Mouse (Mus musculus): ENCODE data around the gene Csnk1g2.
A peak's percentile ranks its signal among the peaks of the same experiment; 100 is the strongest.

The Csnk1g2 gene

DNA sequence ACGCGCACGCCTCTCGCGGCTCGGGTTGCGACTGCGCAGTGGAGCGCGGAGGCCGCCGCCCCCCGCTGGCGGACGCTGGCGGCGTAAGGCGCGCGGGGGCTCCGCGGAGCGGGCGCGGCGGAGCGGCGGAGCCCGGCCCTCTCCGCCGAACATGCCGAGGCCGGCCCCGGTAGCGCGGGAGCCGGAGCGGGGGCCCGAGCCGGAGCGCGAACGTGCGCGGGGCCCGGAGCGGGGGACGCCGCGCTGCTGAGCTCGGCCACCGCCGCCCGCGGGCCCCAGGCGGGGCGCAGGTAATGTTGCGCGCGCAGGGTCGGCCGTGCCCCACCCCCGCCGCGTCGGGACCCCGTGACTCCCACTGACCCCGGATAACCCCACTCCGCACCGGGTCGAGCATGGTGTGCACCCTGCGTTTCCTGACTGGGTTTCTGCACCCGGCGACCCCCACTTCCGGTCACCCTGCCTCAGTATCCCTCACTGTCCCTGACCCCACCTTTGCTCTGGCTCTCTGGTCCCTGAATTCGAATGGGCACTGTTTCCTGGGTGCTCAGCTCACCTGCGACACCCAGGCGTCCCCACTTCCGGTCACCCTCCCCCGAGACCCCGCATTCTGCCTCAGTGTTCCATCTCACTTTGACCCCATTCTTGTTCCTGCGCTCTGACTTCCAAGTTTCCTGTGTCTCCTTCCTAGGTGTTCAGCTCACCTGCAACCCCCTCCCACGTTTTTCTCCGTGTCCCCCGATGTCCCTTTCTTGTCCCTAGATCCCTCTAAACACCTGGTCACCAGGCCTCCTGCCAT lies at the start of gene Csnk1g2:
TSS of gene Csnk1g2 (plus strand) at position 178 of the 796 bp plus-strand sequence.
- DNase-seq (ENCODE audit: low spot score in 2 of 2) = no peak

DNA sequence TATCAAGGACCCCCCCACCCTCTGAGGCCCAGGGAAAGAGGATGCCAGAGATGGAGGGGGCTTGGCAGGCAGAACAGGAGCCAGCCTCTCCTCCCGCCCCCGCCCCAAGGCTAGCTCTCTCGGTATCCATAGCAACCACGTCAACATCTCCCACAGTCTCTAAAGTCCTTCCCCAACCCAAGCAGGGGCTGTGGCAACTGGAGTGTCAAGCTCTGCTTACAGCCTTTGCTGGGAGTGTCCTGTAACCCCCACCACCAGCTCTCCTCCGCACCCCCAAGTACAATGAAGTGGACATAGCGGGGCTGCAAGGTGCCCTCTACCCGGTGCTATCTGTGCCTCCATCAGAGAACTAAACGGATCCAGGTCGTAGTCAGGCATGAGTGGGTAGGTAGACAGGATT lies 48.7 kb upstream of the Csnk1g2 start:
- peak; percentile 67 to 70 for DNase-seq (ENCODE audit: low spot score in 2 of 2)

DNA sequence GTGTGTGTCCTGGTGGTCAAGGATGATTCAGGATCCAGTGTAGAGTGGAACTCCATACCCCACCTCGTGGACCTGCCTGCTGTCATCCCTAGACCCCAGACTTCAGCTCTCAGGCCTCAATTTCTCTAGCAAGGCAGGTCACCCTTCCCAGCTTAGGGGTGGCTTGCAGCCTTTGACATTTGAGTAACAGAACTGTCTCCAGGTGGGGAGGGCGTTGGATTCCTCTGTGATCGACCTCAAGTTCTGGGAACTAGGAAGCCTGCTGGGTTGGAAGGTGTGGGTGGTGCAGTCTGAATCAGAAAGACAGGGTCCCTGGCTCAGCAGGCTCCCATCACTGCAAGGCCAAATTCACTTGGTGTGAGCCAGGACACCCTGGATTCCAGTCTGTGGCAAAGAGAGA lies 47.7 kb upstream of the Csnk1g2 start:
- DNase-seq (ENCODE audit: low spot score in 2 of 2) = no peak

DNA sequence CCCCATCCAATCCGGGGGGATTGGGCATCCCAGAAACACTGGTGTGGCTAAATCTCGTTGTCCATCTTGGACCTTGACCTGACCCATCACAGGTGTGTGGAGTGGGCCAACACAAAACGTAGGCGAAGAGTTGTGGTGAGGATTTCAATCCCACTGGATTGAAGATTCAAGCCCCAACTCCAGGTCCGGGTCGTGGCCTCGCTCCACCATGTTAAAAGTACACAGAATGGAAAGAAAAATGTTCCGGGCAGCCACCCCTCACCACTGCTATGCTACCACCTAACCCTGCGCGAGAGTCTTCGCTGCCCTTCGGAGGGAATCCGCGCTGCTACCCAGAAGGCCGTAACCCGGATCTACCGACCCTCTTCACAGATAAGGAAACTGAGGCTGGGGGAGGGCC lies 46.7 kb upstream of the Csnk1g2 start:
- no peak for DNase-seq (ENCODE audit: low spot score in 2 of 2)

DNA sequence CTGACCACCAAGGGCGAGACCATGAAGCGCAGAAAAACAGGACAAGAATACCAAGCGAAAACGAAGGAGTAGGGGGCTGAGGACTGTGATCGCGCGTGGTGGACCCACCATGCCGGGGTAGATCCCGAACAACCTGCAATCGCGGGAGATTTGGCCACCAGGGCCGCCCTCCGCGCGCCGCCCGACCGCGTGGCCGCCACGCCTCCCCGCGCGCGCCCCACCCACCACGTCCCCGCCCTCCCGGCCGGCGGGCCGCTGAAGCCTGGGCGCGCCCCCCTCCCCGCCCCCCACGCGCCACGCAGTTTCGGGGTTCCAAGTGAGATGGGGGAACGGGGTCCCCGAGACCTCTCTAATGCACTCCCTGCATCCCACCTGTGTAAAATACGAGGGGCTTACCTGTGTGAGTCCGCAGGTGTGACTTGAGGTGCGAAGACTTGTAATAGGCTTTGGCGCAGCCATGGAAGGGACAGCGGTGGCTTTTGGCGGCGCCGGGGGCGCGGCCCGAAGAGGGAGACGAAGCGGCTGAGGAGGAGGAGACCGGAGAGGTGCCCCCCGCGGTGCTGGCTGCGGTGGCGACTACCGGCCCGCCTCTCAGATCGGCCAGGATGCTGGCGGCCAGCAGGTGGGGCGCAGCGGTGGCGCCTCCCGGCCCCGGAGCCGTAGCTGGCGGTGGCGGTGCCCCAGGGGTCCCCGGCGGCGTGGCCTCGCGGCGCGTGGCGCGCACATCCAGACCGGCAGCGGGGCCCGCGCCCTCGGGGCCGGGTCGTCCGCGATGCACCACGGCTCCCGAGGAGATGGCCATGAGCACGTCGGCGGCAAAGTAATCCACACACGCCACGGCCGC lies 46.1 kb upstream of the Csnk1g2 start:
- peak in 1 of 2 experiments; percentile 40 for DNase-seq (ENCODE audit: low spot score in 2 of 2)

DNA sequence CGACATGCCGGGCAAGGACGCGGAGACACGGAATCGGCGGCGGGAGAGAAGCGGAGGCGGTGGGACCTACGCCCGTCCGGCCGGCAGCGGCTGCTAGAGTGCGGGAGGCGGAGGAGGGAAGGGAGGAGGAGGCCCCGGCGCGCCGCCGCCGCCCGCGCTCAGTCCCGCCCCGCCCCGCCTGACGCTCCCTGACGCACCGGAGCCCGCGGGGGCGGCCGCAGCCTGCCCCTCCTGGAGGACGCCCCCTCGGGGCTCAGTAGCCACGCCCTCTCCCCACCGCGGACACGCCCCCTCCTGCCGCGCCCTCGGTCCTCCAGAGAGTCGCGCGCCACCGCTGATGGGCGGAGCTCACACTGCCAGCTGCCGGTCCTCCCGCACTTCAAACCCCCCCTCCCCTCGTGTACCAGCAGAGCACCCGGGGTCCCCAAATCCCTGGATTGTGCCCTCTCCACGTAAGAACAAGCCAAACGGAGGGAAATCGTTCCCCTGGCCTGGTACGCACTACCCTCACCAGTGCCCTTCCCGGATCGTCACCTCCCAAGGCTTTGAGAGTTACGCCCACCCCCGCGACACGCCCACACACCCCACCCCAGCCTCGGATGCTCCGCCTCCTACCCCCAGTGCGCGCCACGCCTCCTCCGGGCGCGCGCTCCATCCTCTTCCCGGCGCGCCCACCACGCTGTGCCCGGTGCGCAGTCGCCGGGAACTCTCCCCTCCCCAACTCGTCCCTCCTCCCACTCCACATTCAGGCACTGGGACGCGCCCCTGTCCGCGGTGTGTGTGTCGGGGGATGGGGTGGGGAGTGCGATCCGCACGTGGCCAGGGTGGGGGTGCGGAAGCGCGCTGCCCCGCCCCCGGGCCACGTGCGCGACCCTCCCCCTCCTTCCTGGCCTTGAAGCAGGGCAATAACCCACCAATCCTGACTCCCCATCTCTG lies 45.2 kb upstream of the Csnk1g2 start, which contains the start of gene Klf16:
TSS of gene Klf16 (minus strand) at position 127 of the 936 bp plus-strand sequence.
- peak; percentile 93 to 94 for DNase-seq (ENCODE audit: low spot score in 2 of 2)

DNA sequence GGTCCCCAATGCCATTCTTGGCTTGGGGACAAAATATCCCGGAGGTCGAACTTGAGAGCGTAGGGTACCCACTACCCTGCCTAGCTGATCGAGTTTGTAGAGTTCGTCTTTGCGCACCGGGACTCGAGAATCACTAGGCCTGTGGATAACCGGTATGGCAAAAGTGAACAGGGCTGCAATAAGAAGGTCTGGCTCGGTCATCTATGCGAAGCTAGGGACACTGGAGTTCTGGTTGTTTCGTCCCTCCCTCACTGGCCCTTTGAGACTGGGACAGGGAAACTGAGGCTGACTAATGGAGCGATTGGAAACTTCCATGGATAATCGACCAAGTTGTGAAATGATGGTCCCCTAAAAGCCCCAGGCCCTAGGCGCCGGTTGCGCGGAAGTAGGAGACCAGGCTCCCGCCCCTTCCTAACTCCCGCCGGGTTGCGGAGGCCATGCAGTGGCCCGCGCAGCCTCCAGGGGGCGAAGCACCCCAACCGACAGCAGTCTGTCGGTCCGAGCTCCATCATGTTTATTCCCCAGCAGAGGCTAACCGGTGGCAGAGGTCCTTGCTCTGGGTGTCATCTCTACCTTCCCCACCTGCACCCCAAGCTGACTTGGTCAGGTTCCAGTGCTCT lies 44.4 kb upstream of the Csnk1g2 start:
- peak; percentile 50 to 66 for DNase-seq (ENCODE audit: low spot score in 2 of 2)

DNA sequence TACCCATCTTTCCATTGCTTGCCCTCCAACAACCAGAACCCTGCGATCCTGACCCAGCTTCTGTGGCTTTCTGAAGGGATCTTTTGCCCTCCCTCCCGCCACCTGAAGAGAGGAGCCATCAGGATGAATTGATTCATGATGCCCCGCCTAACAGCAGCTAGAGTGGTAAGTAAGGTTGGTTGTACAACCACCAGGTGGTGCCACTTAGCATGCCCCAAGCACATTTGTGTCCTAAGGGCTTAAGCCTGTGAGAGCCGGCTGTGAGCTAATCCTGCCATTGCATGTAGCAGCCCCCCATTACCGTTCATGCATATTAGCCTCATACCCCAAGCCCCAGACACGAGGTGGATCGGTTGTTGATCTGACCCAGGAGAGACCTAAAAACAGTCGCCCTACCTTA lies 43.7 kb upstream of the Csnk1g2 start:
- peak in 1 of 2 experiments; percentile 59 for DNase-seq (ENCODE audit: low spot score in 2 of 2)

DNA sequence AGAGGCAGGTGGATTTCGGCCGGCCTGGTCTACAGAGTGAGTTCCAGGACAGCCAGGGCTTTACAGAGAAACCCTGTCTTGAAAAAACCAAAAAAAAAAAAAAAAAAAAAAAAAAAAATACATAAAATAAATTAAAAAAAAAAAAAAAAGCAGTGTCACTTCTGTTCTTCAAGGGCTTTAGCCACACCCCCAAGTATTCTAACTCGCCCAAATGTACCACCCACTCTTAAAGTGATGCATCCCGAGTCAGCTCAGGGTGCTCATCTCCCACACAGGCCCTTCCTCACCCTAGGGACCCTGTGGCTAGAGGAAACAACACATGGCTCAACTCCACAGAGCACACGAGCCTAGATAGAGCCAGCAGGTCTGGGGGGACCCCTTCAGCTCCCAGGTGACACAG lies 39.6 kb upstream of the Csnk1g2 start:
- DNase-seq (ENCODE audit: low spot score in 2 of 2) = no peak

DNA sequence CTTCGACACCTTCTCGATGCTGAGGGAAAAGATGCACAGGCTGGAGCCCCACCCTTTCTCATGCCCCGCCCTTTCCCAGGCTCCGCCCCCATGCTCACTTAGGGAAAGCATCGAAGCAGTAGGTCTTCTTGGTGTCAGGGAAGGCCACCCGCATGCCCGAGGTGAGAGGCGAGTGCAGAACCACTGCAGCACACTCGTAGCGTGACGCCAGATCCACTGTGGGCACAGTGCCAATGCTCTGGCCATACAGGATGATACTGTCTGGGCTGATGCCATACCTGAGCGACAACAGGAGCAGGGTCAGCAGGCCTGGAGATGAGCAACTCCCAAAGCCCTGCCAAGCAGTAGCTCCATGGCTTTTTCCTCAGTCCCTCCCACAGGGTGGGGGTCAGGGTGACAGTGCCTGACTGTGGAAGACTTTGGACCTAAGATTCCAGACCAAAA lies 38.6 kb upstream of the Csnk1g2 start:
- no peak for DNase-seq (ENCODE audit: low spot score in 2 of 2)

DNA sequence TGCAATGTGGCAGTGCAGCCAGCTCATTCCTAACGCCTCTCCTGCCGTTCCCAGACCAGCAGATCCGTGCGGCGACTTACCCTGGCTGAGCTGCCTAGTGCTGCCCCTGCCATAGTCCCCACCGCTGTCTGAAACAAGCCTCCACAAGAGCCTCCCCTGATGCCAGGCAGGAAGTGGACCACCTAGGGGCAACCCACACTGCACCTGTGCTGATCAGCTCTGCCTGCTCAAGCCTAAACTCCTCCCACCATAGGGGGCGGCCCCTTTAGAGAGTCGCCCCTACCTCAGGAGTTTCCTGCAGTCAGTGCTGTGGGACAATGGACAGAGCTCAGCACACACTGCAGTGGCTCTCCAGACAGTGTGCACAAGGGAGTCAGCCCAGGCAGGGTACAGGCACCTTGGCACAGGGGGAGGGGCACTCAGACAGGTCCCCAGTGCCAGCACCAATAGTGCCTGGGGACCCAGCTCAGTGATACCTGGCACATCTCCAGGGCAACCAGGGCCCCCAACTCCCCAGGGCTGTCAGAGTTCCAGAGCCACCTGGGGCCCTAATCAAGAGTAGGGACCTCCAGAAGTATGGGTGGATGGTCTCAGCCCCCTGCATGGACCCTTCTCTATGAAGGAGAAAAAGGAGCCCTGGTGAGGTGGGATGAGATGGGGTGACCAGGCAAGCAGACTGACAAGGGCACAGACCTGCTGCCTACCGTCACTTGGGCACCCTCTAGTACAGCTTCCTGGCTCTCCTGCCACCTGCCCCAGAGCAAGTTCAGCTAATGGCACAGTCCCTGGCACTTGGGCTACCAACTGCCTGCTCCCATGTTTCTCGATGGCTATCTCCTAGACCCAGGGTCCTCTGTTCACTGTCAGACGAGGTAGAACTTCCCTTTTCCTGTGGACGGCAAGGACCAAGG lies 37.7 kb upstream of the Csnk1g2 start:
- no peak for DNase-seq (ENCODE audit: low spot score in 2 of 2)

DNA sequence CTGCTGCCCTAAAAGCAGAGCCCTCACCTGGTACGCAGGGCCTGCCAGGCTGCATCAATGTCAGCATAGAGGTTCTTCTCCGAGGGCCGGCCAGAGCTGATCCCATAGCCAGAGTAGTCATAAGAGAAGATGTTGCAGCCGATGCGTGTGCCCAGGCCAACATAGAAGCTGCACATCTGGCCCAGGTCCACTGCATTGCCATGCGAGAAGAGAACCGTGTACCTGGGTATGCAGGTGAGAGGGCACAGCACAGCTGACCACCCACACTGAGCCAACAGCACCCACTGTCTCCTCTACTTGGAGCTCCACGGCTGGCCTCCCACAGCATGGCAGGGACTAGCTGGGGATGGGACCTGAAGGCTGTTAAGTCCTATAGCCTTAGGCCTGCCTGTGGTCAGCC lies 37.1 kb upstream of the Csnk1g2 start:
- DNase-seq (ENCODE audit: low spot score in 2 of 2) = no peak

DNA sequence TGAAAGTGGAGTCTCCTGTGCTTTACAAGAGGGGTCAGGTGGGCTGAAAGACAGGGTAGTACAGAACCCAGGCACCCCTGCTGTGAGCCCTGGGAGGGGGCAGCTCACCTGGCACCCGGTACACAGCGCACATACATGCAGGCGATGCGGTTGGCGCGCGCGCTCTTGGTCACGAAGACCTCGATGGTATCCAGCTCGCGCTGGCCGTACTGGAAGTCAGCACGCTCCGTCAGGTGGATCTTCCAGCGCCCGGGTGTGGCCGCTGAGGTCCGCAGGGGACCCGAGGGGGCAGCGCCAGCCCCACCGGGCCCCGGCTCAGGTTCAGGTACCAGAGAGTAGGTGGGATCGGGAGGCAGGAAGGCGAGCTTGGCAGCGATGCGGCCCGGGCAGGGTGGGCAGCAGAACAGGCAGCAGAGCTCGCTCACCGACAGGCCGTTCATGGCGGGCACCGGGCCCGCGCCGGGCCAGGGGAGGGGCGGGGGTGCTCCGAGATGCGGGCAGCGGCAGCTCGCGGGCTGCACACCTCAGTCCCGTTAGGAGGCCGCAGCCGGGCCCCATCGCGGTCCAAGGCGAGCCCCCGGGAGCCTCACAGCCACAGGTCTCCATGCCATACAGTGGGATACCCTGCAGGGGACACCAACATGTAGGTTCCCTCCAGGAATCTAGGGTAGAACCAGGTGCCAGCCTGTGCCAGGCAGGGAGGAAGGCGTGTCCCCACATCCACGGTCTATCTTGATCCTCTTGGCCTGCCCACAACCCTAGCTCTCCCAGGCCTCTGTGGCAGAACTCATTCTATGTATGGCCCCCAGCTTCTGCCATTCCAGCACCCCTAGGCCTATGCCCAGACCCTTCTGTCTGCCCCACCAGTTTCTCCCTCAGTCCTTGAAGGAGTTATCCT lies 36.0 kb upstream of the Csnk1g2 start:
- no peak for DNase-seq (ENCODE audit: low spot score in 2 of 2)

DNA sequence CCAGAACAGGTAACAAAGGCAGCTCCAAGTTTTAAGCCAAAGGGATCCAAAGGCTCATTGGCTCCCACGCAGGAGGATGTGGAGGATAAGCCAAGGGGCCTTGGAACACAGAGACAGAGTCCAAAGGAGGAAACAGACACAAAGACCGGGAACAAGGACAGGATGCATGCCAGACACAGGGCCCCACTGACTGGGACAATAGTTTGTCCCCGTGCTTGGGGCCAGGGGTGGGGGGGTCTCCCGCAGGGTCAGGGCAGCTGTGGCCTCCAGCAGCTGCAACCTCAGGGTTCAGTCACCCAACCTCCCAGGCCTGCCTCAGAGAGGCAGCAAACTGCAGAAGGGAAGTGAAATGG lies 35.4 kb upstream of the Csnk1g2 start:
- DNase-seq (ENCODE audit: low spot score in 2 of 2) = no peak

DNA sequence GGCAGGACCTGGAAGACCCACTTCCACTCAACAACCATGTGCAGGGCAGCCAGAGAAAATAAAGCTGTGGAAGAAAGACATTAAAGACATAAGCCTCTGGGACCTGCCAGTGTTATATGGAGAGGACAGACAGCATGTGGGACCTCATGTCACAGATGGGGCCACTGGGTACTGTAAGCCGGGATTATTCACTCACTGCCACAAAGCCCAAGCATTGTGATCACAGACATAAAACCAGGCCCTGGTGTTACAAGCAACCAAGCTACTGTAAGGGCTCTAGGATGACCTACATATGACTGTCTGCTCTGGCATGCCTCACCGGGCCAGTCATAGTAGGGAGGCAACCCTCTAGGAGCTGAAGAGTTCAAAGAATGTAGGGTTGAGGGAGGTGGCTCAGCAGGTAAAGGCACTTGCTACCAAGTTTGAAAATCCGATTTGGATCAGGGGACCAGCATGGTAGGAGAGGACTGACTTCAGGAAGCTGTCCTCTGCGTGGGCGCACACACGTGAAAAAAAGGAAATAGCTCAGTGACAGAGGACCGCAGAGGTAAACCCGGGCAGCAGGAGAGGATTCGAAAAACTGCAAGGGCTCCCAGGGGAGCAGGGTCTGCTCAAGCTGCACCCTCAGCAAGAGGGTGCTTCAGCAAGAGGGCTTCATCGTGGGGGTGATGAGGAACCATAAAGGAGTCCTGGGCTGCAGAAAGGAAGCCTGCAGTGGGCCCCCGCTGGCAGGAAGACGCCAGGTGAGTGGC lies 33.3 kb upstream of the Csnk1g2 start:
- DNase-seq (ENCODE audit: low spot score in 2 of 2) = peak in 1 of 2 experiments; percentile 44

DNA sequence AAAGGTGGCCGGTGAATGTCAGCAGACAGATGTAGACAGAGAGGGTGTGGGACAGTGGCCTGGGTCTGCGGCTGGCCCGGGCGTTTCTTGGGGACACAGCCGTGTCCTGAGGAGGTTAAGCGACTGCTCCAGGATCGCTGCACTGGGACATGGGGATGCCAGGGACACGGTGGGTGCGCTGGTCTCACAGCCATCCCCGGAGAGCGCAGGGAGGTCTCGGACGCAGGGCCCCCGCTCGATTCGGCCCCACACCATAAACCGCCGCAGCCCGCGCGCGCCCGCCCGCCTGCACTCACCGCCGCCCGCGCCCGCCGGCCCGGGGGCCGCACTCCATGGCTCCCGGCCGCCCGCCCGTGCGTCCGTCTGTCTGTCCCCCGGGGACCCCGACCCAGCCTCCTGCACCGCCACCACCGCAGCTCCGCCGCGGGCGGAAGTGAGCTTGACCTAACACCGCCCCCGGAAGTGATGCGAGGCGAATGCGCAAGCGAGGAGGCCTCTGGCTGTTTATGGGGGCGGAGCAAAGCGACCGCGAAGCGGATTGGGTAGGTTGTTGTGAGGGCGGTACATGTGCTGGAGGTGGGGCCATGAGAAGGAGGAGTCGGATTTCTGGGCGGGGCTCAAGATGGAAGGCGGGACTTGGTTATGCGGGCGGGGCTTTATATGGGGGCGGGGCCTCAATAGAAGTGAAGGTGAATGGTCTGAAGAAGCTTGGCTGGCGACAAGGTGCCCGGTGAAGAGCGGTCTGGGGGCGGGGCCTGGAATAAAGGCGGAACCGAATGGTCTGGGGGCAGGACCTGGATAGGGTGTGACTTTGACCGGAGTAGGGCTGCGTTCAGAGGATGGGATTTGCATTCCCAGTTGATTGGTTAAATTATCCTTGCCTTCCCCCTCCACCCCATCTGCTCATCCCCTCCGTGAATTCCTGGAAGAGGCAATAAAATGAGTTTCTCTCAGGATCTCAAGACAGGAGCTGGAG lies 32.5 kb upstream of the Csnk1g2 start, which contains the start of gene Abhd17a:
TSS of gene Abhd17a (minus strand) at position 463 of the 976 bp plus-strand sequence.
- DNase-seq (ENCODE audit: low spot score in 2 of 2) = peak; percentile 89 to 90

DNA sequence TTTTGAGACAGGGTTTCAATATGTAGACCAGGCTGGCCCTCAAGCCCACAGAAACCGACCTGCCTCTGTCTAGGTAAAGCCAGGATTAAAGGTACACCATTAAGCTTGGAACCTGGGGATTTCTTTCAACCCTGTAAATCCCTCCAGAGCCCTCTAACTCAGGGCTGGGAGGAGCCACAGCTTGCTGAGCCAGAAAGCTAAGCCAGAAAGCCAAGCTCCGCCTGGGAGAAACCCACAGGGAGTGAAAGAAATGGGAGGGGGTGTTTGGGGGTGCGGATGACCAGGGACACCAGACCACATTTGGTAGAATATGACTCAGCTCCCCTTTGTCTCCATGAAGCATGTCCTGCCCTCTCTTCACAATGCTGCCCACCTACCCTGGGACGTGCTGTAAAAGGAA lies 26.3 kb upstream of the Csnk1g2 start:
- DNase-seq (ENCODE audit: low spot score in 2 of 2) = no peak
